Mouse (Mus musculus) brown adipose tissue, adult 24 weeks (tissue): ENCODE measurements at regions not wholly inside any gene's neighbourhood (a gene's known extent, or its start where the extent isn't known, plus 50 kb on each side); places are given as distances from the start of the nearest gene placed in this dataset.

ENCODE experiments used
- H3K27ac ChIP-seq: fragments of 200-500 bp; replicated peaks from 2 replicates; pipeline ENCODE4 v1.5.1; 2012; ENCODE audit warnings: low read depth, mild to moderate bottlenecking, low read length
- H3K4me1 ChIP-seq: fragments of 200-500 bp; 2 replicates; pipeline ENCODE4 v1.6.1; 2012; ENCODE audit warnings: low read length, mixed read lengths; ENCODE audit not compliant: control insufficient read depth, insufficient read depth, insufficient read length
- H3K4me3 ChIP-seq: fragments of 200-500 bp; 2 replicates; pipeline ENCODE4 v1.5.1; 2012; ENCODE audit warnings: low read depth, mild to moderate bottlenecking, low read length, moderate library complexity; ENCODE audit not compliant: insufficient read depth

DNA sequence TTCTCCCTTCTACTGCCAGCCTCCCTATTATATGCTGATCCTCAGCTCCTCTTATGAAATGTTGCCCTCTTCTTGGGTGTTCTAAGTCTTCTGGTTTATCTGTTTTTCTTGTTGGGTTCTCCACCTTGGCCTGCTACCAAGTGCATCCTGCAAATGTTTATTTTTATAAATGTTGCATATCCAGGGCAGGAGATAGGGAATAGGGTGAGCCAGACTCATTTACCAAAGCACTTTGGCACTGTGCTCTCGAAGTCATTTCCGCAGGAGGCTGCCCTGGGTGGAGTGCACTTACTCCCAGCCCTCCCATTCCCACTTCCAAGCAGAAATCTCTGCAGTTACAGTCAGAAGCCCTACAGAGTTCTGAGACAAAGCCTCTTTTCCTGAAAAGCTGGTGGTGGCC is 249.5 kb upstream of the Pappa start:
- Histone ChIP-seq H3K4me1 (no peaks in the 10 kb centered on the region), H3K27ac (no peak overlapping the region), H3K4me3 (no peak overlapping the region)

DNA sequence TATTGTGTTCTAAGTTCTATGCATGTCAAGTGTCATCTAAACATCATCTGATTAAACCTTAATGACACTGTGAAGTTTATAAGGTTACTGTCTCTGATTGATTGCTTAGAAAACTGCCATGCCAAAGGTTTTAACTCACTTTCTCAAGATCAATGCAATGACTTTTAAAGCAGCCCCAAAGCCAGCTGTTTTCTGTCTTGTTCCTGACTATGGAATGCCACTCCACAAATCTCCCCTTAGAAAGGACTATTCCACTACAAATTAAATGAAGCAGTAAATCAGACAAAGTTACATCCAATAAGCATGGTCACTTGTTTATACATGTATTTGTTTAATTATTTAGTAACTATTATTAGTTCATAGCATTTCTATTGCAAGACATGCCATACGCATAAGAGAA is 247.1 kb upstream of the Pappa start:
- Histone ChIP-seq H3K4me3 (no peak overlapping the region), H3K4me1 (no peaks in the 10 kb centered on the region), H3K27ac (no peak overlapping the region)

GRCm38 (mm10) chr4:64897935-64898334 is 226.0 kb upstream of the Pappa start:
- H3K27ac ChIP-seq: no peak overlapping the region
- H3K4me1 ChIP-seq: no peaks in the 10 kb centered on the region
- no peak overlapping the region for H3K4me3 ChIP-seq

DNA sequence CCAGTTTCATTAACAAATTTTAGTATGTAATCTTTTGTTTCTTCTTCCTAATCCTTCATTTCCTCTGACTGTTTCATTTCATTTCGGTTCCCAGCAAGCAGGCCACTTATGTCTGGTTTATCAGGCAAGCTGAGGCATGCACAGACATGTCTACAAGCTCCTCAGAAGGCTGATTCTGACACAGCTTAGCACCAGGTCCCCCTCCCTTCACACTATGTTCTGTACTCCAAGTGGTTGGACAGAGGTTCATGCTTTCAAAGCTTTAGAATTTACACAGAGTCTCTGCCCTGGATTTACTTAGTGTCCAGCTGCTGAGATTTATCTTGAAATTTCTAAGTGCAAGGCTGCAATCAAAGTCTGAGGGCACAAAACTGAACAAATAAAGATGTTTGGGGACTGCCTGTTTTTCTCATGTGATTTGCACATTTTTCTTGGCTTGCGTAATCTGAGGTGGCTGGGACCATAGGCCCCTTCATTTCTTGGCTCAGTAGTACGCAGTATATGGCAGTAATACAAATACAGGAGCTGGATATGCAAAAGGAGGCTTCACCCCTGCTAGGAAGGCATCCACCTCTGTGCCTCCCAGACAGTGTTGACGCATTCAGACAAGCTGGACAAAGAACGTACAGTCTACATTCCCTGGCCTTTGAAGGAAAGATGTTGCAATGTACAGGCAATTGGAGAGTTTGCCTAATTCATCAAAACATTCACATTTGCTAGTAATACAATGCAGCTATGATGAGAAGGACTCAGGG is 222.7 kb upstream of the Pappa start:
- no peak overlapping the region for H3K27ac ChIP-seq
- no peaks in the 10 kb centered on the region for H3K4me1 ChIP-seq
- no peak overlapping the region for H3K4me3 ChIP-seq

DNA sequence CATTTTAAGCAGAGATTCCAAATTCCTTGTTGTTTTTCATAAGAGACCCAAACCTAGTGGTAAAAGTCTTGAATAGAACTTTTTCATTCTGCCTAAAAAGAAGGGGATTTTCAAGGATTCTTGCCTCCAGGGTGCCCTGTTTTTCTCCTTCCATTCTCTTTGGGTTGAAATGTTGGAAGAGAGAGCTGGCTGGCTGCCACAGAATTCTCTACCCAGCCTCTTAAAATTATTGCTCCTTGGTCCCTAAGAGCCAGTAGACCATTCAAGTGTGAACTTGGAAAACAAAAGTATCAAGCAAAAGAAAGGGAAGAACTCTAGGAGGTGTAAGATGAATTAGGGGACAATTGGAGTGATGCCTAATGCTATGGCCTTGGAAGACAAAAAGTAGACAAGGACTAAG is 200.2 kb upstream of the Pappa start:
- no peak overlapping the region for H3K27ac ChIP-seq
- no peaks in the 10 kb centered on the region for H3K4me1 ChIP-seq
- no peak overlapping the region for H3K4me3 ChIP-seq

GRCm38 (mm10) chr4:64928553-64928952 is 195.4 kb upstream of the Pappa start:
- Histone ChIP-seq H3K27ac (no peak overlapping the region), H3K4me3 (no peak overlapping the region), H3K4me1 (no peaks in the 10 kb centered on the region)

GRCm38 (mm10) chr4:64945547-64945946 is 178.4 kb upstream of the Pappa start:
- no peak overlapping the region for H3K4me3 ChIP-seq
- H3K4me1 ChIP-seq: no peaks in the 10 kb centered on the region
- H3K27ac ChIP-seq: no peak overlapping the region

- Histone ChIP-seq H3K4me1 (no peaks in the 10 kb centered on the region), H3K4me3 (no peak overlapping the region), H3K27ac (no peak overlapping the region)
These were observed 171.3 kb upstream of the Pappa start for GRCm38 (mm10) chr4:64952651-64953050.

GRCm38 (mm10) chr4:64958843-64959242 is 165.1 kb upstream of the Pappa start:
- Histone ChIP-seq H3K27ac (no peak overlapping the region), H3K4me3 (no peak overlapping the region), H3K4me1 (no peaks in the 10 kb centered on the region)

- no peak overlapping the region for H3K27ac ChIP-seq
- H3K4me3 ChIP-seq: no peak overlapping the region
- H3K4me1 ChIP-seq: no peaks in the 10 kb centered on the region
These were observed 162.2 kb upstream of the Pappa start for GRCm38 (mm10) chr4:64961796-64962195.
